12 mouse cellular contexts compared by ENCODE assay signal in genomic region chr6:4548894-4549293, GRCm38 (mm10). TPM values are rescaled to one million over a fixed set of nuclear protein-coding genes. Genes with fewer than 3 reads are reported as not detected.
DNase-seq lines count a peak whose midpoint lies in the region; ATAC-seq and TF ChIP-seq lines count a peak whose summit lies in the region.
"Had no signal": no experiment of that assay in that cellular context is flagged by ENCODE, and none has a peak within 500 bp of the region (broad histone marks: within the 10 kb centered on the region; RNA-seq: fewer than 3 reads in every experiment).

No protein-coding gene starts in this region.

- peak; percentile 12 for DNase-seq in cerebellum, adult 9-10 months
- DNase-seq in cerebellum, postnatal 4 days (ENCODE audit: low spot score in 2 of 2) = no peak
- DNase-seq in kidney, postnatal 0 days (ENCODE audit: low spot score) = peak; percentile 65
- peak; percentile 29 for DNase-seq in ES-CJ7 (ENCODE audit: low read depth, low spot score)
- DNase-seq in cerebellum, postnatal 36 days = peak; percentile 9 to 10
- no peak for DNase-seq in urinary bladder, postnatal 36 days (ENCODE audit: low spot score in 2 of 2)
- no peak for DNase-seq in Muller cell, postnatal 12 days (ENCODE audit: inconsistent ontology term)
- DNase-seq: gastrocnemius, postnatal 36 days; right cerebral cortex, postnatal 14 days; thymus, adult 18-20 months had no signal

- peak; percentile 66 for TF ChIP-seq CTCF in kidney, postnatal 0 days (IDR thresholded peaks at IDR 0.05; ENCODE audit: low read depth)

- ATAC-seq in kidney, postnatal 0 days (replicated peaks; ENCODE audit: low FRiP score, low read depth) = no peak
- ATAC-seq in kidney, embryonic 14.5 days (ENCODE audit: low FRiP score, low TSS enrichment) = no peak

- 74% methylated on average over 4 of the region's 4 CpGs for WGBS in kidney, postnatal 0 days
- WGBS in kidney, embryonic 14.5 days = 79% methylated on average over 4 of the region's 4 CpGs

- H3K4me2 ChIP-seq in kidney, postnatal 0 days (ENCODE audit: low read length) = no peak overlapping the region
- no peak overlapping the region for H3K4me2 ChIP-seq in kidney, embryonic 14.5 days (replicated peaks; ENCODE audit: low read depth, low read length)
- H3K4me2 ChIP-seq: hindbrain, embryonic 14.5 days had no signal

- H3K4me1 ChIP-seq in kidney, postnatal 0 days (replicated peaks; ENCODE audit: insufficient read depth, low read length) = no peaks in the 10 kb centered on the region
- H3K4me1 ChIP-seq in kidney, embryonic 14.5 days (ENCODE audit: control insufficient read depth, insufficient read depth, low read length) = 0 out of 2 replicates have a peak, but pooled peaks cover 3% of the 10 kb centered on the region

- no peaks in the 10 kb centered on the region for H3K9me3 ChIP-seq in kidney, postnatal 0 days (replicated peaks; ENCODE audit: low read length)
- no peaks in the 10 kb centered on the region for H3K9me3 ChIP-seq in kidney, embryonic 14.5 days (ENCODE audit: control insufficient read depth, low read length)

- no peak overlapping the region for H3K4me3 ChIP-seq in kidney, postnatal 0 days (replicated peaks; ENCODE audit: low read depth, low read length)
- H3K4me3 ChIP-seq in kidney, embryonic 14.5 days (ENCODE audit: low read length) = no peak overlapping the region

- no peak overlapping the region for H3K9ac ChIP-seq in kidney, postnatal 0 days (ENCODE audit: low read depth, low read length)
- no peak overlapping the region for H3K9ac ChIP-seq in kidney, embryonic 14.5 days (ENCODE audit: low read depth, low read length)
- H3K9ac ChIP-seq: hindbrain, embryonic 14.5 days had no signal

- no peaks in the 10 kb centered on the region for H3K27me3 ChIP-seq in kidney, postnatal 0 days (ENCODE audit: insufficient read depth, low read length)
- H3K27me3 ChIP-seq in kidney, embryonic 14.5 days (ENCODE audit: control insufficient read depth, insufficient read depth, low read length) = no peaks in the 10 kb centered on the region

- no peak overlapping the region for H3K27ac ChIP-seq in kidney, postnatal 0 days
- H3K27ac ChIP-seq in kidney, embryonic 14.5 days (ENCODE audit: low read depth, low read length) = no peak overlapping the region
- H3K27ac ChIP-seq: hindbrain, embryonic 14.5 days had no signal

- H3K36me3 ChIP-seq in kidney, postnatal 0 days (ENCODE audit: insufficient read depth, low read length) = no peaks in the 10 kb centered on the region
- no peaks in the 10 kb centered on the region for H3K36me3 ChIP-seq in kidney, embryonic 14.5 days (ENCODE audit: control insufficient read depth, insufficient read depth, low read length)

RNA-seq across cellular contexts. Expression of gene Col1a2, which starts 44.3 kb away (rescaled TPM):
- polyA plus RNA-seq in kidney, postnatal 0 days (2015; fragmentation: Nextera tagmentation; extraction: Ambion mirVana) = 306 and 344 TPM in 2 replicates
- 171 and 267 TPM in 2 replicates for polyA plus RNA-seq in kidney, embryonic 14.5 days (2014; fragmentation: Nextera tagmentation; extraction: Ambion mirVana)

RNA-seq across cellular contexts. Expression of gene Casd1, which starts 51.7 kb away (rescaled TPM):
- polyA plus RNA-seq in kidney, postnatal 0 days (2015; fragmentation: Nextera tagmentation; extraction: Ambion mirVana) = 26.7 and 27.4 TPM in 2 replicates
- polyA plus RNA-seq in kidney, embryonic 14.5 days (2014; fragmentation: Nextera tagmentation; extraction: Ambion mirVana) = 23.3 and 47.5 TPM in 2 replicates

Comparison
In these comparisons a context has a peak if more than half of its experiments do, and no peak if none do; other contexts are left out.
1. DNase-seq: peak in cerebellum, adult 9-10 months (single experiment), kidney, postnatal 0 days (single experiment), ES-CJ7 (single experiment) and cerebellum, postnatal 36 days (2 of 2); none in cerebellum, postnatal 4 days (0 of 2), urinary bladder, postnatal 36 days (0 of 2) and Muller cell, postnatal 12 days (single experiment).